Mouse (Mus musculus): ENCODE data around the gene Capsl.

DNA sequence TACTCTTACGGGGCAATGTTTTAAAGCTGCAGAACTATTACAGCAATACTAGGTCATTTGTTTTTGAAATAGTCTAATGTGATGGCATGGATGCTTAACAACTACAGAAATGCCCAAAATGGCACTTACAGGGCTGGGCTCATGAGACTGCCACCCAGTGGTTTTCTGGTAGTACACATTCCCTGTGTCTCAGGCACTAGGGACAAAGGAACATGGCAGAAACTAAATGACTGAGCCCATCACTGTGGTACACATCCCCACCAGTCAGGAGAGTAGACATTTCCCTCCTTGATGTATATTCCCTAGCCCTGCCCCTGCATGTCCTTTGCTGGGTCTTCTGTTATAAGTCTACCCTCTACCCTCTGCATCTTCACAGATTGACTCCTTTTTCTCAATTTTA lies 16.2 kb downstream of the Capsl start:
- TF ChIP-seq MAX (IDR thresholded peaks at IDR 0.05; ENCODE audit: low read depth) (no peak), E2F4 (IDR thresholded peaks at IDR 0.05; ENCODE audit: insufficient read depth) (no peak)

Data from myocyte (in vitro differentiated cells).